Mouse (Mus musculus) lung, adult 18-20 months (tissue): ENCODE results near the gene Kif28.
"Not testable (repeated sequence)": the region's sequence is repeated elsewhere in the genome, so short reads cannot be mapped to it uniquely, and the experiment has no call there.

Experiments
- DNase-seq, 2 experiments: peaks; one replicate each; pipeline ENCODE4 v3.0.0; 2022; ENCODE audit warnings: mixed read lengths in 2 of 2

The Kif28 gene

GRCm38 (mm10) chr1:179704150-179704549 lies 40.9 kb downstream of the Kif28 start:
- DNase-seq, result no peak

GRCm38 (mm10) chr1:179689479-179689878 lies 55.6 kb downstream of the Kif28 start:
- no peak for DNase-seq

GRCm38 (mm10) chr1:179688914-179689313 lies 56.2 kb downstream of the Kif28 start:
- no peak for DNase-seq

- no peak for DNase-seq
These were observed 56.7 kb downstream of the Kif28 start for GRCm38 (mm10) chr1:179688415-179688814.

GRCm38 (mm10) chr1:179687966-179688365 lies 57.1 kb downstream of the Kif28 start:
- no peak for DNase-seq

- no peak for DNase-seq
These were observed 57.8 kb downstream of the Kif28 start for GRCm38 (mm10) chr1:179687305-179687704.

- DNase-seq, result no peak
These were observed 58.3 kb downstream of the Kif28 start for GRCm38 (mm10) chr1:179686781-179687180.

GRCm38 (mm10) chr1:179686348-179686747 lies 58.7 kb downstream of the Kif28 start:
- no peak for DNase-seq

GRCm38 (mm10) chr1:179682753-179683152 lies 62.3 kb downstream of the Kif28 start:
- DNase-seq, result peak in 1 of 2 experiments; percentile 19

GRCm38 (mm10) chr1:179679326-179679725 lies 65.7 kb downstream of the Kif28 start:
- no peak for DNase-seq

GRCm38 (mm10) chr1:179677031-179677430 lies 68.0 kb downstream of the Kif28 start:
- DNase-seq, result no peak

GRCm38 (mm10) chr1:179674355-179674754 lies 70.7 kb downstream of the Kif28 start:
- no peak for DNase-seq

- DNase-seq, result no peak
These were observed 76.1 kb downstream of the Kif28 start for GRCm38 (mm10) chr1:179668836-179669537.

- DNase-seq, result peak; percentile 87 to 91
These were observed 76.9 kb downstream of the Kif28 start, which contains the start of gene Sccpdh for GRCm38 (mm10) chr1:179668013-179668805. Sccpdh (plus strand) TSS chr1:179668210.

GRCm38 (mm10) chr1:179667450-179667849 lies 77.6 kb downstream of the Kif28 start:
- DNase-seq, result no peak

GRCm38 (mm10) chr1:179666971-179667370 lies 78.1 kb downstream of the Kif28 start:
- no peak for DNase-seq

- no peak for DNase-seq
These were observed 80.7 kb downstream of the Kif28 start for GRCm38 (mm10) chr1:179664309-179664930.

GRCm38 (mm10) chr1:179663065-179663464 lies 82.0 kb downstream of the Kif28 start:
- DNase-seq, result no peak

- no peak for DNase-seq
These were observed 93.8 kb downstream of the Kif28 start for GRCm38 (mm10) chr1:179651224-179651623.

- DNase-seq, result peak in 1 of 2 experiments; percentile 33
These were observed 94.8 kb downstream of the Kif28 start for GRCm38 (mm10) chr1:179650284-179650683.

GRCm38 (mm10) chr1:179649324-179649723 lies 95.7 kb downstream of the Kif28 start:
- peak in 1 of 2 experiments; percentile 18 for DNase-seq

GRCm38 (mm10) chr1:179648678-179649077 lies 96.4 kb downstream of the Kif28 start:
- not testable (repeated sequence) for DNase-seq

- no peak for DNase-seq
These were observed 99.1 kb downstream of the Kif28 start for GRCm38 (mm10) chr1:179645980-179646268.
